Mouse (Mus musculus) midbrain, embryonic 10.5 days (tissue): ENCODE data around the gene Ergic1. TPM values are rescaled to one million over a fixed set of nuclear protein-coding genes. Genes with fewer than 3 reads are reported as not detected.

Experiments used
- DNase-seq: peaks from one replicate; pipeline ENCODE4 v3.0.0-alpha.2; 2017; ENCODE audit warnings: low spot score
- H3K27ac ChIP-seq: fragments of 300-500 bp; sonication (generic); replicated peaks from 2 replicates; pipeline ENCODE4 v1.5.1; 2016; ENCODE audit warnings: mild to moderate bottlenecking
- H3K27me3 ChIP-seq: fragments of 300-500 bp; sonication (generic); 2 replicates; pipeline ENCODE4 v1.6.1; 2016; ENCODE audit warnings: low read depth, mild to moderate bottlenecking; ENCODE audit not compliant: poor library complexity, severe bottlenecking
- H3K36me3 ChIP-seq: fragments of 300-500 bp; sonication (generic); 2 replicates; pipeline ENCODE4 v1.6.1; 2016; ENCODE audit warnings: mild to moderate bottlenecking, moderate library complexity
- H3K4me1 ChIP-seq: fragments of 300-500 bp; sonication (generic); 2 replicates; pipeline ENCODE4 v1.6.1; 2016
- H3K4me3 ChIP-seq: fragments of 300-500 bp; sonication (generic); 2 replicates; pipeline ENCODE4 v1.5.1; 2016; ENCODE audit warnings: mild to moderate bottlenecking, moderate library complexity
- H3K9me3 ChIP-seq: fragments of 300-500 bp; sonication (generic); replicated peaks from 2 replicates; pipeline ENCODE4 v1.6.1; 2016; ENCODE audit warnings: mild to moderate bottlenecking
- WGBS: fragments of 180-500 bp; shearing (Covaris S2); methylation state at CpG from one replicate; pipeline ENCODE4 v1.1.7; 2016; 5-methylcytosine and 5-hydroxymethylcytosine counted together
- polyA plus RNA-seq: library from polyadenylated mRNA; unstranded; fragments of >200 nt; fragmentation: Nextera tagmentation; extraction: Ambion mirVana; gene quantifications from 2 replicates; pipeline ENCODE4 v1.2.1, GENCODE M21; 2016

The Ergic1 gene
- polyA plus RNA-seq, 1 experiment from 2014 or later: 104 TPM

DNA sequence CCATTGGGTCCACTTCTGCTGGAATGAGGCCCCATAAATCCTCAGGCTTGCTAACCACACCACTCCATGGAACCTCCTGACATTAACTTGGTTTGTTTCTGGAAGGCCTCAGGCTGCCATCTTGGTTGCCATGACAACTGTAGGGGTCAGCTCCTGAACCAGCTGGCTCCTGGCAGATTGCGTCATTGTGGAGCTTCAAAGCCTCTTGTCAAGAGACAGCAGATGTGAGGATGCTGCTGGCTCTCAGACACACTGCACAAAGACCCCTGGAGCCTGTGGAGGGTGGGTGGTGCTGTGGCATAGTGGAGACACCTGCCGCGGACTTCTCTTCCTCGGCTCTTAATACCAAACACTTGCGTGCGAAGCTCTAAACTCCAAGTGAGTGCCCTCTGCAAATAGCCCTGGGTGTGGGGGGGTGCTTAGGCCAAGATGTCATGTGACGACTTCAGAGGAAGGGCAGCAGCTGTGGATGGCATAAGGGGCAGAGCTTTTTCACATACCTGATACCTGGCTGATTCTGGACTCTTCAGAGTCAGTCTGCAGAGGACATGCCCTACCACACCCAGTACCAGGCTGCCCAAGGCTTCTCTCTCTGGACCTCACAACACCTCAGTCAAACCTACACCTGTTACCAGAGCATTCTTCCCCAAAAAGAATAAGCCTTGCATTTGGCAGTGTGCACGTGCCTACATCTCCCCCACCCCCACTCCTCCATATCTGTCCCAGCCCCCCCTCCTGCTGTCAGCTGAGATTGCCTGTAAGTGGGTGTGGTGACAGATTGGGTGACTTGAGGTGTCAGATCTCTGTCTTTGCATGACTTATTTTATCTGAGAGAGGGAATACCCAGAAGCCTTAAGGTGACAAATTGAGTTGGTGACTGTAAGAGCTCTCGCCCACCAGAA, 83.5 kb downstream of the Ergic1 start:
- H3K27me3 ChIP-seq: no peaks in the 10 kb centered on the region
- no peaks in the 10 kb centered on the region for H3K9me3 ChIP-seq
- H3K4me3 ChIP-seq: 0 out of 2 replicates have a peak overlapping the region, but pooled peaks have one; percentile 2
- H3K4me1 ChIP-seq: peaks cover 20% of the 10 kb centered on the region
- H3K36me3 ChIP-seq: peaks cover 100% of the 10 kb centered on the region
- peak overlapping the region; percentile 77 for H3K27ac ChIP-seq
- 67% methylated on average over 9 of the region's 9 CpGs for WGBS
- DNase-seq: peak; percentile 65

DNA sequence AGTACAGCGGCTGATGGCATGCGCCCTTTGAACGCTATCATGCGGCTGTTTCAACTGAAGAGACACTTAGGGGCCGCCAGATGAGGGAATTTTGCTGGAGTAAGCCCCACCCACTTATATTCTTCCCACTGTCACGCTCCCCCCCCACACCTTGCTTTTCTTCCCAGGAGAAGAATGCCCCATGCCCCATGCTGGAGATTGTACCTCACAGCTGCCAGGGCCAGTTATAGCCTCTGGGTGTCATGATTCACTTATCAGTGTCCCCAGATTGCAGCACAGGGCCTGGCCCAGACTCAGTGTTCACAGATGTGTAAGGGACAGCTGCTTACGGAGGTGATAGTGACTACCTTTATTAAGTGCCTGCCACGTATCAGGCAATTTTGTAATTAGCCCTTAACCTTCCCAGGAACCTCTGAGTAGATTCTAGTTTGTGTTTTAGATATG, 84.1 kb downstream of the Ergic1 start:
- peaks cover 20% of the 10 kb centered on the region for H3K4me1 ChIP-seq
- H3K27ac ChIP-seq: peak overlapping the region; percentile 77
- WGBS: 96% methylated on average over 8 of the region's 8 CpGs
- H3K9me3 ChIP-seq: no peaks in the 10 kb centered on the region
- H3K4me3 ChIP-seq: no peak overlapping the region
- no peak for DNase-seq
- peaks cover 100% of the 10 kb centered on the region for H3K36me3 ChIP-seq
- H3K27me3 ChIP-seq: no peaks in the 10 kb centered on the region

DNA sequence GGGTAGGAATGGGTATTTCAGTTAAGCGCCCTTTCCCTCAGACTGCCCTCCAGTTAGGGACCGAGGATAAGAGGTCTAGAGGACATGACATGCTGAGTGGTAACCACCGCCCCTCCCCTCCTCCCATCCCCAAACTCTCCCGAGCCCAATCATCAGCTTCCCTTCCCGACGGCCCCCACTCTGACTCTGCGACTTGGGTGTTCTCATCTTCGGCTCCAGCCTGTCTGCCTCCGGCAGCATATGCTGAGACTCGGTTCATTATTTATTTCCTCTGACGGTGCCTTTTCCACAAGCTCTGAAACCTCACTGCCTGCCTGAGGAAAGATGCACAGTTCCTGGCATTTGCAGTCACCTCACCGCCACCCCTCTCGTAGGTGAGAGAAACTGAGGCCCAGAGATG, 86.0 kb downstream of the Ergic1 start:
- Histone ChIP-seq H3K36me3 (peaks cover 93% of the 10 kb centered on the region), H3K27me3 (no peaks in the 10 kb centered on the region), H3K4me1 (peaks cover 20% of the 10 kb centered on the region), H3K9me3 (no peaks in the 10 kb centered on the region), H3K4me3 (no peak overlapping the region), H3K27ac (no peak overlapping the region)
- no peak for DNase-seq
- WGBS: 83% methylated on average over 13 of the region's 13 CpGs

DNA sequence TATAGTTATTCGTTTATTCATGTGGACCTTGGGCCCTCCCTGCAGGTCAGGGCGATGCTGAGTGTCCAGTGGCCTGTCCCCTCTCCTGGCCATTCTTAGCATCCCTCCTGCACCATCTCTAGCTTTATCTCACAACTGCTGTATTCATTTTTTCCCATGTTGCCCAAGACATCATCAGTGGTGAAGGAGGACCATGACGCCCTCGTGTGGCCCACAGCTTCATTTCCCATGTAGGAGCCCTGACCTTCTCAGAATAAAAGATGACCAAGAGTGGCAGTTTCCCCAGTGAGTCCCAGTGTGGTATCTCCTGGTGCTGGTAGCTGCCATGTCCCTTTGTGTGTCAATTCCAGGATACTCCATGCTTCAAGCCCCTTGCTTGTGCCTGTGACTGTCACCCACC, 88.3 kb downstream of the Ergic1 start:
- H3K4me3 ChIP-seq: no peak overlapping the region
- no peak overlapping the region for H3K27ac ChIP-seq
- H3K36me3 ChIP-seq: peaks cover 93% of the 10 kb centered on the region
- no peaks in the 10 kb centered on the region for H3K9me3 ChIP-seq
- peaks cover 9% of the 10 kb centered on the region for H3K4me1 ChIP-seq
- WGBS: 89% methylated on average over 4 of the region's 4 CpGs
- H3K27me3 ChIP-seq: no peaks in the 10 kb centered on the region
- no peak for DNase-seq

DNA sequence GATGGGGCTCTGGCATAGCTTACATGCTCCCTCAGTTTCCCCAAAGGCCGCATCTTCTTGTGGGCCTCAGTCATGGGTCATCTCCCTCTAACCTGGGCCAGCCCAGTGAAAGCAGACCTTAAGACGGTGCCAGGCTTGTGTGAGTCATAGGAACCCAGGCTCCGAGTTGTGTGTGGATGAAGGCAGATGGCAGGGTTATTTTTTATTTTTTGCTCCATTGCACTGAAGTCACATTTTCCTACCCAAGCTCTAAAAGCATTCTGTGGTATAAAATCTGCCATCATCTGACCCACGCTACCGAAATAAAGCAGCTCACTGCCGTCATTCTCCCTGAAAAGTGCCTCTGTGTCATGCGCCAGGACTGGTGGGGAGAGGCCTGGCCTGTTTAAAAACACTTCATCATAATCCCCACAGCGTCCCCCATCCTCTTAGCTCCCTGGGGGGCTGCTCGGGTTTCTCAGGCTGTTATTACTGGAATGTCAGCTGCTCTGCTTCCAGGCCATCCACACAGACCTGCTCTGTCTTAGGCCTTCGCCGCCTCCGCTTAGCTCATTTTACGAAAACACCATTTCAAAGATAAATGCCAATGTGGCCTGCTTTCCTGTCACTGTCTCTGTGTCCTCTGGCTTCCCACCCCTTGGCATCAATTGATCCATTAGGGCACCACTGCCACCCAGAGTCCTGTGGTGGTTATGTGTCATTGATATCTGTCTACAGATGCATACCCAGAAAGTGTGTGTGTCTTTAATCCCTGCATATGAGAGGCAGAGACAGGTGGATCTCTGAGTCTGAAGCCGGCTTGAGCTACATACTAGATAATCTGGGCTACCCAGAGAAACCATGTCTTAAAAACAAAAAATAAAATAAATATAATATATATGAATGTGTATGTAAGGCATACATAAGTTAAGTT, 89.4 kb downstream of the Ergic1 start:
- Histone ChIP-seq H3K27ac (no peak overlapping the region), H3K4me1 (no peaks in the 10 kb centered on the region), H3K4me3 (no peak overlapping the region), H3K9me3 (no peaks in the 10 kb centered on the region), H3K27me3 (no peaks in the 10 kb centered on the region), H3K36me3 (peaks cover 93% of the 10 kb centered on the region)
- no peak for DNase-seq
- 86% methylated on average over 14 of the region's 14 CpGs for WGBS

DNA sequence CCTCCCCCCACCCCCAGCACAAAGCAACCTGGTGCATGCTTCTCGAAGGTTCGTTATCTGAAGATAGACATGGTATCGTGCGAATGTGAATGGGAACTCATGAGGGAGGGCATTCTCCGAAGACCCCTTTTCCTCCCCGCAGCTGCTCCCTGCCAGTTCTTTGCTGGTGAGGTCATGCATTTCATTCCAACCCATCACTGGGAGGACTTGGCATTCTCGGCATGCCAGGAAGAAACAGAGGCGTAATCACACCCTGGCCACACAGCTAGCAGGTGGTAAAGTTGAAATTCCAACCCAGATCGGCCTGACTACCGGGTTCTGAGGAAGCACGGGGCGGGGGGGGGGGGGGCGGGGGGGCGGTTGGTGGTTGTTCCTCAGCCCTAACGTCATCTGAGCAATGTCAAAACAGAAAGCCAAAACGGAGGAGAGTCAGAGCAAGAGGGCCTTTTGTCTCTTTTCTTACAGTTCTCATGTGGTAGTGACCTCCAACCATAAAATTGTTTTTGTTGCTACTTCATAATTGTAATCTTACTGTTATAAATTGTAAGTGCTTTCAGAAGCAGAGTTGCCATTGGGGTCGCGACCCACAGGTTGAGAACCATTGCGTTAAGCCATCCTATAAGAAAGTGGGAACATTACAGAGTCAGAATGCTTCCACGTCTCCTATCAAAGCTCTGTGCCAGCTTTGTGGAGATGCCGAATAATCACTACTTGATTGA, 97.7 kb downstream of the Ergic1 start:
- Histone ChIP-seq H3K27ac (no peak overlapping the region), H3K4me3 (no peak overlapping the region), H3K9me3 (no peaks in the 10 kb centered on the region), H3K36me3 (peaks cover 38% of the 10 kb centered on the region), H3K4me1 (peaks cover 19% of the 10 kb centered on the region), H3K27me3 (no peaks in the 10 kb centered on the region; the same call in 1 of the 2 replicates)
- no peak for DNase-seq
- WGBS: 57% methylated on average over 19 of the region's 21 CpGs

DNA sequence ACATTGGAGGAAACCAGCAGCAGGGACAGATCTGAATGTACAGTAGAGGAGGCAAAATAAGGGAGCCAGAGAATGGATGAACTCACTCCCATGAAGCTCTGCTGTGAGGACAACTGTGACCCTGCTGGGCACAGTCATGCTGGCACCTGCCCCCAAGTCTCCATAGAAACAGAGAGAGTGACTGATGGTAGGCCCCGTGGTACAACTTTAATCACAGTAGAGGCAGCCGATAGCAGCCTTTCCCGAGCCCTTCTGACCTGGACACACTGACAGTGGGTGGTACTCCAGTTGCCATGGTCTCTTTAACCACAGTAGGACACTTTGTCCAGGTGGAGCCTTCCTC, 98.3 kb downstream of the Ergic1 start:
- H3K9me3 ChIP-seq: no peaks in the 10 kb centered on the region
- whole genome bisulfite sequencing: 78% methylated on average over 3 of the region's 3 CpGs
- DNase-seq: no peak

DNA sequence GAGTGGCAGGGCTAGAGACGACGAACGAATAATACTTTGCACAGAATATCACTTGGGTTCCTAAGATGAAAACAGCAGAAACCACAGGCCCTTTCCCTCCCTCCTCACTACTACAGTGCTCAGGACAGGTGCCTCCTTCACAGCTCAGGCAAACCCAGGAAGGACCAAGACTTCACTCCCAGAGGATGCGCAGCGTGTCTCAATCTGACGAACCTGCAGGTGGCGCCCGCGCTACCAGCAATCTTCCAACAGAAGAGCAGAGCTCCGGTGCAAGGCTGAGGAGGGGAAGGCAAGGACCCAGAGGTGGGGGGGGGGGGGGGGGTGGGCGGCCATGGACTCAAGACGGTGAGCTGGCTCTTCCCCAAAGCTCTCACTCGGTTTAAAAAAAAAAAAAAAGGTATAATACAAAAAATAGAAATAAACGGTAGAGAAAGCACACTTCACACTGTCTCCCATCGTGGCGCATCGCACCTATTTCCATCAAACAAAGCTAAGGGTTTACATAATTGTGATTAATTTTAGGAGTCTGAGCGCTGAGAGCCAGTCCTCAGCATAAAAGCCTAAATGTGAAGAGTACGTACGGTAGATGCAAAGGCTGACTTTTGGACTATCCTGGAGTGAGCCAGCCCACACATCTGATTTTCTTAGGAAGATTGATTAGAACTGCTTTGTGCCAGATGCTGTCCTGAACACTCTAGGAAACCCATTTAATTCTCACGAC, 99.1 kb downstream of the Ergic1 start:
- peaks cover 23% of the 10 kb centered on the region for H3K4me1 ChIP-seq
- H3K36me3 ChIP-seq: peaks cover 24% of the 10 kb centered on the region
- DNase-seq: peak; percentile 66
- H3K27ac ChIP-seq: no peak overlapping the region
- H3K4me3 ChIP-seq: no peak overlapping the region
- no peaks in the 10 kb centered on the region; the same call in 1 of the 2 replicates for H3K27me3 ChIP-seq
- 26% methylated on average over 21 of the region's 21 CpGs for WGBS
- no peaks in the 10 kb centered on the region for H3K9me3 ChIP-seq

More for the DNA sequence above, 98.3 kb downstream of the Ergic1 start:
- H3K27ac ChIP-seq: no peak overlapping the region
- H3K4me3 ChIP-seq: no peak overlapping the region
- H3K27me3 ChIP-seq: no peaks in the 10 kb centered on the region; the same call in 1 of the 2 replicates
- H3K4me1 ChIP-seq: peaks cover 23% of the 10 kb centered on the region
- peaks cover 32% of the 10 kb centered on the region for H3K36me3 ChIP-seq

DNA sequence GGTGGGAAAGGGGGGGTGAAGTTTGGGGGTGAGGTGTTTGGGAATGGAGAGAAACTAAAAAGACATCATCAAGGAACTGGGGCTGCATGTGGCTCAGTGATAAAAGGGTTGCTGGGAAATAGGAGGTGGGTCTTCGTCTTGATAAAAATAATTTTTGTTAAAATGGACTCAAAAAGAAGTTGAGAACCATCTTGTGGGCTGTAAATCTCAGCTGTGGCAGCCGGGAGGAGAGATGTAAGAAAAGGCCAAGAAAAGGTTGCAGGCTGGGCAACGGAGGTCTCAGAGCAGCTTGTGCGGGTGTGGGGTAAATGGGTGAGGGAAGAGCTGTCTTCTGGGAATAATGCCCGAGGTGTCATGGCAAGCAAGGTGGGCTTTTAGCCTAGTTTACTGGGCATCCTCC, 100.9 kb downstream of the Ergic1 start:
- no peaks in the 10 kb centered on the region; the same call in 1 of the 2 replicates for H3K27me3 ChIP-seq
- WGBS: 88% methylated on average over 5 of the region's 5 CpGs
- peaks cover 23% of the 10 kb centered on the region for H3K4me1 ChIP-seq
- H3K27ac ChIP-seq: no peak overlapping the region
- H3K4me3 ChIP-seq: no peak overlapping the region
- H3K36me3 ChIP-seq: peaks cover 7% of the 10 kb centered on the region; the same call in 1 of the 2 replicates
- no peaks in the 10 kb centered on the region for H3K9me3 ChIP-seq
- DNase-seq: no peak

DNA sequence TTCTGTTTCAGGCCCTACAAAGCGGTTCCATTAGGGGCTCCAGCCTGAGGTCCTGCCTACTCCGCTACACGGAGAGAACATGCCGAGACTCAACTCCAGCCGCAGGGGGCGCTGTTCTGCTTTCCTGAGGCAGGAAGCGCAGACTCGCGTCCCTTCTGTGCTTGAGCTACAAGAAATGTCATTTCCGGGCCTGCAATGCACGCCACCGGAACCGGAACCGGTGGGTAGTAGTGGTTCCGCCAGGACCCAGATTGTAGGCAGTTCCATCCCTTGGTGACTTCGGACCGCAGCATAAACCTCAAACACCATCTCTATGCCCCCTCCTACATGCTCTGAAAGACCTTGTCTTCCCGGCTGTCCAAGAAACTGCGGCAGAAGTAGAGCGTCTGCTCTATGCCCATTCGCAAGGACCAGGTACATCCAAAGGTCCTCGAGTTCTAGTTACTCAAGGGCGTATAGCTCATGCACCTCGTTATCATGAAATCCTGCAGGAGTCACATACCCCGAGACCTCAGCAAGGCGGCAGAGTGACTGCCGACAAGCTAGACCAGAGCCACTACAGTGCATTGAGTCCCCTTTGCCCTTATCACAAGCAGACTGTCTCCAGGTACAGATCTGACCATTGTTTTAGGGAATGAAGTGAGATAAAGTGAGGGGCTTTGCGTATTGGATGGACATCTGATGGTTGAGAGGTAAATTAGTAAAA, 101.8 kb downstream of the Ergic1 start, which contains the start of gene Atp6v0e:
Gene Atp6v0e, plus strand, starts transcription at position 254 of the 706 bp plus-strand sequence.
- H3K27me3 ChIP-seq: no peaks in the 10 kb centered on the region; the same call in 1 of the 2 replicates
- peaks cover 23% of the 10 kb centered on the region for H3K4me1 ChIP-seq
- H3K36me3 ChIP-seq: 0 out of 2 replicates have a peak, but pooled peaks cover 1% of the 10 kb centered on the region
- 2% methylated on average over 28 of the region's 28 CpGs for WGBS
- H3K4me3 ChIP-seq: peak within 1 kb of the TSS; percentile 78
- peak within 1 kb of the TSS; percentile 84 for H3K27ac ChIP-seq
- H3K9me3 ChIP-seq: no peaks in the 10 kb centered on the region
- DNase-seq: peak; percentile 95

DNA sequence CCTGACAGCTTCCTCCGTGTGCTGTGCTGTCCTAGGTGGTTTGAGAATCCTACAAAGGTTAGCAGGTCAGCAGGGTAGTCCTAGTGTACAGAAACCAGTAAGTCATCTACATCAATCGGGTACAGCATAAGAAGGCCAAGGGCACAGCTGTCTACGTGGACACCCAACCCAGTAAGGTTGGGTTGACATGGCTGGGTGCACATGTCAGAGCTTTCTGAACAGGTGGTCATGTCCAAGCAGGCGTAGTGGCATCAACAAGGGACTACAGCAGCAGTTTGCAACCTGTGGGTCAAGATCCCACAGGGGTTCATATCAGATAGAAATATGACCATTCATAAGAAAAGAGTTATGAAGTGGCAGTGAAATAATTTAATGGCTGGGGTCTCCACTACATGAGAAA, 104.3 kb downstream of the Ergic1 start:
- 86% methylated on average over 4 of the region's 4 CpGs for WGBS
- Histone ChIP-seq H3K9me3 (no peaks in the 10 kb centered on the region), H3K27ac (no peak overlapping the region), H3K27me3 (no peaks in the 10 kb centered on the region; the same call in 1 of the 2 replicates), H3K4me3 (no peak overlapping the region), H3K4me1 (peaks cover 15% of the 10 kb centered on the region), H3K36me3 (no peaks in the 10 kb centered on the region)
- no peak for DNase-seq
